Mouse (Mus musculus) limb, embryonic 11.5 days (tissue): ENCODE data around the gene Pdxp. TPM values are rescaled to one million over a fixed set of nuclear protein-coding genes. Genes with fewer than 3 reads are reported as not detected.

Source experiments
- ATAC-seq: fragments of 200-750 bp; cut with Nextera tagmentation; 2 replicates; pipeline ENCODE4 v1.8.0; 2017; ENCODE audit warnings: low read depth; ENCODE audit not compliant: insufficient number of reproducible peaks, low FRiP score, low TSS enrichment
- DNase-seq: peaks from one replicate; pipeline ENCODE4 v3.0.0-alpha.2; 2015; ENCODE audit warnings: low spot score
- H3K27ac ChIP-seq: fragments of 300-500 bp; sonication (generic); replicated peaks from 2 replicates; pipeline ENCODE4 v1.5.1; 2014; ENCODE audit warnings: low read depth, mild to moderate bottlenecking, low read length
- H3K27me3 ChIP-seq: fragments of 300-500 bp; sonication (generic); 2 replicates; pipeline ENCODE4 v1.6.1; 2014; ENCODE audit warnings: mild to moderate bottlenecking, low read length, mixed read lengths; ENCODE audit not compliant: control insufficient read depth, insufficient read depth
- H3K36me3 ChIP-seq: fragments of 300-500 bp; sonication (generic); 2 replicates; pipeline ENCODE4 v1.6.1; 2014; ENCODE audit warnings: mild to moderate bottlenecking, low read length, moderate library complexity, mixed read lengths; ENCODE audit not compliant: control insufficient read depth, insufficient read depth
- H3K4me1 ChIP-seq: fragments of 300-500 bp; sonication (generic); 2 replicates; pipeline ENCODE4 v1.6.1; 2014; ENCODE audit warnings: low read length, mixed read lengths; ENCODE audit not compliant: control insufficient read depth, insufficient read depth
- H3K4me2 ChIP-seq: fragments of 300-500 bp; sonication (generic); 2 replicates; pipeline ENCODE4 v1.6.1; 2014; ENCODE audit warnings: low read depth, mild to moderate bottlenecking, moderate library complexity; ENCODE audit not compliant: severe bottlenecking
- H3K4me3 ChIP-seq: fragments of 300-500 bp; sonication (generic); 2 replicates; pipeline ENCODE4 v1.5.1; 2014; ENCODE audit warnings: low read depth, low read length
- H3K9ac ChIP-seq: fragments of 300-500 bp; sonication (generic); 2 replicates; pipeline ENCODE4 v1.6.1; 2014; ENCODE audit warnings: mild to moderate bottlenecking, low read length
- H3K9me3 ChIP-seq: fragments of 300-500 bp; sonication (generic); 2 replicates; pipeline ENCODE4 v1.6.1; 2016; ENCODE audit warnings: low read length; ENCODE audit not compliant: control insufficient read depth
- WGBS: fragments of 180-500 bp; shearing (Covaris S2); extraction: QIAGEN DNeasy Blood & Tissue Kit; methylation state at CpG from one replicate; pipeline ENCODE4 v1.1.7; 2014; 5-methylcytosine and 5-hydroxymethylcytosine counted together
- polyA plus RNA-seq: library from polyadenylated mRNA; unstranded; fragments of >200 nt; fragmentation: Nextera tagmentation; extraction: Ambion mirVana; gene quantifications from 2 replicates; pipeline ENCODE4 v1.2.1, GENCODE M21; 2014

The Pdxp gene
- polyA plus RNA-seq, 1 experiment from 2014 or later = 39.6 TPM

GRCm38 (mm10) chr15:78914823-78915659 lies 1.3 kb downstream of the Pdxp start:
- no peak overlapping the region for H3K27ac ChIP-seq

GRCm38 (mm10) chr15:78915660-78916017 lies 1.9 kb downstream of the Pdxp start:
- Histone ChIP-seq H3K27ac (no peak overlapping the region), H3K36me3 (peaks cover 3% of the 10 kb centered on the region; the same call in 1 of the 2 replicates), H3K4me3 (peak overlapping the region; percentile 85), H3K4me1 (peaks cover 20% of the 10 kb centered on the region), H3K9me3 (no peaks in the 10 kb centered on the region), H3K27me3 (no peaks in the 10 kb centered on the region), H3K9ac (no peak overlapping the region), H3K4me2 (peak overlapping the region; percentile 95)
- ATAC-seq (no peak), DNase-seq (peak; percentile 74)
- WGBS = 7% methylated on average over 8 of the region's 8 CpGs

More at GRCm38 (mm10) chr15:78914823-78915659, 1.3 kb downstream of the Pdxp start:
- Histone ChIP-seq H3K4me2 (peak overlapping the region; percentile 95), H3K4me3 (peak overlapping the region; percentile 85), H3K9ac (peak overlapping the region; percentile 86), H3K4me1 (peaks cover 20% of the 10 kb centered on the region), H3K27me3 (no peaks in the 10 kb centered on the region), H3K9me3 (no peaks in the 10 kb centered on the region), H3K36me3 (peaks cover 5% of the 10 kb centered on the region; the same call in 1 of the 2 replicates)
- DNase-seq = no peak
- no peak for ATAC-seq
- 52% methylated on average over 8 of the region's 8 CpGs for WGBS

- 63% methylated on average over 12 of the region's 12 CpGs for WGBS
- ATAC-seq (no peak), DNase-seq (no peak)
- Histone ChIP-seq H3K4me2 (peak overlapping the region; percentile 95), H3K4me1 (peaks cover 20% of the 10 kb centered on the region), H3K36me3 (peaks cover 3% of the 10 kb centered on the region; the same call in 1 of the 2 replicates), H3K27ac (no peak overlapping the region), H3K9ac (peak overlapping the region; percentile 45; the same call in 1 of the 2 replicates), H3K27me3 (no peaks in the 10 kb centered on the region), H3K4me3 (peak overlapping the region; percentile 85), H3K9me3 (no peaks in the 10 kb centered on the region)
These were observed 2.5 kb downstream of the Pdxp start for GRCm38 (mm10) chr15:78916052-78916826.

GRCm38 (mm10) chr15:78918126-78918525 lies 4.4 kb downstream of the Pdxp start:
- H3K9ac ChIP-seq = no peak overlapping the region
- no peak overlapping the region for H3K4me3 ChIP-seq
- DNase-seq (no peak), ATAC-seq (no peak)
- 92% methylated on average over 23 of the region's 23 CpGs for WGBS
- peaks cover 17% of the 10 kb centered on the region for H3K4me1 ChIP-seq
- no peak overlapping the region for H3K27ac ChIP-seq
- H3K4me2 ChIP-seq = no peak overlapping the region
- H3K27me3 ChIP-seq = no peaks in the 10 kb centered on the region
- H3K36me3 ChIP-seq = peaks cover 3% of the 10 kb centered on the region; the same call in 1 of the 2 replicates
- H3K9me3 ChIP-seq = no peaks in the 10 kb centered on the region

GRCm38 (mm10) chr15:78919914-78920313 lies 6.2 kb downstream of the Pdxp start:
- Histone ChIP-seq H3K27ac (no peak overlapping the region), H3K36me3 (peaks cover 3% of the 10 kb centered on the region; the same call in 1 of the 2 replicates), H3K9ac (no peak overlapping the region), H3K4me3 (no peak overlapping the region), H3K27me3 (no peaks in the 10 kb centered on the region), H3K4me1 (peaks cover 18% of the 10 kb centered on the region), H3K9me3 (no peaks in the 10 kb centered on the region), H3K4me2 (no peak overlapping the region)
- DNase-seq = no peak
- ATAC-seq = no peak
- 78% methylated on average over 12 of the region's 12 CpGs for WGBS

- WGBS = 90% methylated on average over 7 of the region's 7 CpGs
- H3K4me1 ChIP-seq = peaks cover 18% of the 10 kb centered on the region
- H3K9me3 ChIP-seq = no peaks in the 10 kb centered on the region
- ATAC-seq (no peak), DNase-seq (no peak)
- H3K27me3 ChIP-seq = no peaks in the 10 kb centered on the region
- H3K36me3 ChIP-seq = peaks cover 3% of the 10 kb centered on the region; the same call in 1 of the 2 replicates
- no peak overlapping the region for H3K4me3 ChIP-seq
- H3K27ac ChIP-seq = no peak overlapping the region
- H3K9ac ChIP-seq = no peak overlapping the region
- no peak overlapping the region for H3K4me2 ChIP-seq
These were observed 9.0 kb downstream of the Pdxp start for GRCm38 (mm10) chr15:78922700-78923099.

GRCm38 (mm10) chr15:78923585-78923984 lies 9.9 kb downstream of the Pdxp start:
- Histone ChIP-seq H3K4me3 (no peak overlapping the region), H3K27ac (no peak overlapping the region), H3K4me2 (no peak overlapping the region), H3K36me3 (no peaks in the 10 kb centered on the region), H3K4me1 (peaks cover 18% of the 10 kb centered on the region), H3K9ac (peak overlapping the region; percentile 5; the same call in 1 of the 2 replicates), H3K27me3 (no peaks in the 10 kb centered on the region), H3K9me3 (no peaks in the 10 kb centered on the region)
- WGBS = 41% methylated on average over 6 of the region's 6 CpGs
- DNase-seq = no peak
- ATAC-seq = no peak

GRCm38 (mm10) chr15:78925129-78925528 lies 11.4 kb downstream of the Pdxp start:
- no peaks in the 10 kb centered on the region for H3K27me3 ChIP-seq
- no peak overlapping the region for H3K4me2 ChIP-seq

More at GRCm38 (mm10) chr15:78925129-78925528, 11.4 kb downstream of the Pdxp start:
- Histone ChIP-seq H3K4me3 (no peak overlapping the region), H3K9ac (no peak overlapping the region), H3K36me3 (peaks cover 5% of the 10 kb centered on the region; the same call in 1 of the 2 replicates), H3K27ac (peak overlapping the region; percentile 83; the same call in 1 of the 2 replicates), H3K4me1 (peaks cover 18% of the 10 kb centered on the region), H3K9me3 (no peaks in the 10 kb centered on the region)
- DNase-seq = no peak
- WGBS = 53% methylated on average over 8 of the region's 8 CpGs
- no peak for ATAC-seq
